In the genomic region with DNA sequence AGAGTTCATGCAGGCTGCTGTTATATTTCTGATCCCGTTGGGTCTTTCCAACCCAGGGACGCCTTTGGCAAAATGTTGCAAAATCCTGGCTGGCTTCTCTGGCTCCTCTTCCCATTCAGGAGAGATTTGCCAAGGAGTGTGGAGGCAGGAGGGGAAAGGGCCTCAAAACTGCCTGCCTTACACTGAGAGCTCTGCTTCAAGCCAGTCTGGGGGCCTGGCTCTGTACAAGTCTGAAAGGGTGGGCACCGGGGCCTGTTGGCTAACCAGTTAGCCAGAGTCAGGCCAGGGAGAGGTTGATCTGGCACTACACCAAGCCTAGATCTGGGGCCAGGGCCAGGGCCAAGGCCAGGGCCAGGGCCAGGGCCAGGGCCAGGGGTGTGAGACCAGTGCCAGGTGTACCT, we compare ENCODE assay signal across 8 mouse cellular contexts. TPM values are rescaled to one million over a fixed set of nuclear protein-coding genes. Genes with fewer than 3 reads are reported as not detected.
DNase-seq lines count a peak whose midpoint lies in the region; ATAC-seq lines count a peak whose summit lies in the region.

No protein-coding gene starts in this region.

- no peak overlapping the region for H3K4me3 ChIP-seq in forebrain, embryonic 15.5 days
- H3K4me3 ChIP-seq in forebrain, embryonic 16.5 days (replicated peaks; ENCODE audit: low read length) = no peak overlapping the region
- no peak overlapping the region for H3K4me3 ChIP-seq in brown adipose tissue, adult 24 weeks (ENCODE audit: insufficient read depth, low read depth, low read length)
- no peak overlapping the region for H3K4me3 ChIP-seq in heart, embryonic 10.5 days
- H3K4me3 ChIP-seq in forebrain, embryonic 14.5 days (ENCODE audit: low read depth, low read length) = no peak overlapping the region

- no peak overlapping the region for H3K4me2 ChIP-seq in forebrain, embryonic 15.5 days (replicated peaks)
- H3K4me2 ChIP-seq in forebrain, embryonic 16.5 days (ENCODE audit: low read length) = no peak overlapping the region
- no peak overlapping the region for H3K4me2 ChIP-seq in forebrain, embryonic 14.5 days (ENCODE audit: low read length)

- intact Hi-C loops in left cerebral cortex, postnatal 4 days (cut with DNase I) = no loop called here

- peaks cover 12% of the 10 kb centered on the region for H3K4me1 ChIP-seq in forebrain, embryonic 15.5 days
- H3K4me1 ChIP-seq in forebrain, embryonic 16.5 days (replicated peaks; ENCODE audit: control insufficient read depth, insufficient read depth, low read length) = peaks cover 8% of the 10 kb centered on the region
- H3K4me1 ChIP-seq in brown adipose tissue, adult 24 weeks (ENCODE audit: control insufficient read depth, insufficient read depth, insufficient read length, low read length) = peaks cover 51% of the 10 kb centered on the region
- H3K4me1 ChIP-seq in heart, embryonic 10.5 days = peaks cover 64% of the 10 kb centered on the region
- H3K4me1 ChIP-seq in forebrain, embryonic 14.5 days (ENCODE audit: control insufficient read depth, insufficient read depth, low read length) = peaks cover 4% of the 10 kb centered on the region

- 88% methylated on average over 3 of the region's 3 CpGs for WGBS in forebrain, embryonic 15.5 days
- WGBS in forebrain, embryonic 16.5 days = 79% methylated on average over 3 of the region's 3 CpGs
- WGBS in heart, embryonic 10.5 days = 86% methylated on average over 3 of the region's 3 CpGs
- 81% methylated on average over 3 of the region's 3 CpGs for WGBS in forebrain, embryonic 14.5 days

- DNase-seq in left cerebral cortex, postnatal 4 days = peak; percentile 81
- no peak for DNase-seq in left cerebral cortex, adult 11 months (ENCODE audit: low spot score)
- no peak for DNase-seq in heart, embryonic 10.5 days (ENCODE audit: low spot score)
- DNase-seq in embryo, embryonic 10 days (ENCODE audit: low spot score) = no peak
- no peak for DNase-seq in forebrain, embryonic 14.5 days (ENCODE audit: low spot score)

- H3K27ac ChIP-seq in forebrain, embryonic 15.5 days (replicated peaks) = peak overlapping the region; percentile 23; the same call in 1 of the 2 replicates
- H3K27ac ChIP-seq in forebrain, embryonic 16.5 days (ENCODE audit: low read length) = no peak overlapping the region
- H3K27ac ChIP-seq in brown adipose tissue, adult 24 weeks (replicated peaks; ENCODE audit: low read depth, low read length) = peak overlapping the region; percentile 80
- H3K27ac ChIP-seq in heart, embryonic 10.5 days = peak overlapping the region; percentile 42; the same call in 1 of the 2 replicates
- no peak overlapping the region for H3K27ac ChIP-seq in forebrain, embryonic 14.5 days (ENCODE audit: low read depth, low read length)

- H3K27me3 ChIP-seq in forebrain, embryonic 15.5 days = no peaks in the 10 kb centered on the region
- H3K27me3 ChIP-seq in forebrain, embryonic 16.5 days (replicated peaks; ENCODE audit: control insufficient read depth, insufficient read depth, low read length) = no peaks in the 10 kb centered on the region
- no peaks in the 10 kb centered on the region for H3K27me3 ChIP-seq in heart, embryonic 10.5 days (ENCODE audit: insufficient read depth, poor library complexity, severe bottlenecking)
- H3K27me3 ChIP-seq in forebrain, embryonic 14.5 days (replicated peaks; ENCODE audit: control insufficient read depth, insufficient read depth, low read length) = no peaks in the 10 kb centered on the region

- H3K9ac ChIP-seq in forebrain, embryonic 15.5 days (replicated peaks) = no peak overlapping the region
- H3K9ac ChIP-seq in forebrain, embryonic 16.5 days (replicated peaks; ENCODE audit: low read depth, low read length) = no peak overlapping the region
- no peak overlapping the region for H3K9ac ChIP-seq in forebrain, embryonic 14.5 days (ENCODE audit: low read length)

- H3K9me3 ChIP-seq in forebrain, embryonic 15.5 days = no peaks in the 10 kb centered on the region
- H3K9me3 ChIP-seq in forebrain, embryonic 16.5 days (ENCODE audit: control insufficient read depth, low read length) = no peaks in the 10 kb centered on the region
- no peaks in the 10 kb centered on the region for H3K9me3 ChIP-seq in heart, embryonic 10.5 days
- H3K9me3 ChIP-seq in forebrain, embryonic 14.5 days (replicated peaks; ENCODE audit: control insufficient read depth, low read length) = no peaks in the 10 kb centered on the region

- no peaks in the 10 kb centered on the region for H3K36me3 ChIP-seq in forebrain, embryonic 15.5 days
- H3K36me3 ChIP-seq in forebrain, embryonic 16.5 days (ENCODE audit: control insufficient read depth, insufficient read depth) = no peaks in the 10 kb centered on the region
- 0 out of 2 replicates have a peak, but pooled peaks cover under 1% of the 10 kb centered on the region for H3K36me3 ChIP-seq in heart, embryonic 10.5 days
- H3K36me3 ChIP-seq in forebrain, embryonic 14.5 days (ENCODE audit: control insufficient read depth, insufficient read depth, low read length) = no peaks in the 10 kb centered on the region

- ATAC-seq in forebrain, embryonic 15.5 days (replicated peaks) = no peak
- ATAC-seq in forebrain, embryonic 16.5 days = no peak
- ATAC-seq in forebrain, embryonic 14.5 days = no peak

RNA-seq across cellular contexts. Expression of a gene that starts 3.8 kb away (rescaled TPM):
- polyA plus RNA-seq in forebrain, embryonic 15.5 days (2015; fragmentation: Nextera tagmentation; extraction: Ambion mirVana) = 69.1 and 70.7 TPM in 2 replicates
- polyA plus RNA-seq in forebrain, embryonic 16.5 days (2015; fragmentation: Nextera tagmentation; extraction: Ambion mirVana) = 58.2 and 70.7 TPM in 2 replicates
- total RNA-seq in left cerebral cortex, postnatal 4 days (2021) = 10 to 100 TPM; 44.6 to 49.3 TPM
- 29.2 and 73.9 TPM in 2 replicates for polyA plus RNA-seq in brown adipose tissue, adult 24 weeks (2012; ENCODE audit: insufficient read depth, insufficient read length, missing spikeins)
- 68.1 and 73.7 TPM in 2 replicates for polyA plus RNA-seq in heart, embryonic 10.5 days (2016; fragmentation: Nextera tagmentation; extraction: Ambion mirVana)
- 49.1 and 52.9 TPM in 2 replicates for polyA plus RNA-seq in forebrain, embryonic 14.5 days (2014; fragmentation: Nextera tagmentation; extraction: Ambion mirVana)

RNA-seq across cellular contexts. Expression of a gene that starts 38.7 kb away (rescaled TPM):
- polyA plus RNA-seq in forebrain, embryonic 15.5 days (2015; fragmentation: Nextera tagmentation; extraction: Ambion mirVana) = 58.5 and 59.5 TPM in 2 replicates
- 57.3 and 60.4 TPM in 2 replicates for polyA plus RNA-seq in forebrain, embryonic 16.5 days (2015; fragmentation: Nextera tagmentation; extraction: Ambion mirVana)
- 10 to 100 TPM; 26.2 to 35.6 TPM for total RNA-seq in left cerebral cortex, postnatal 4 days (2021)
- polyA plus RNA-seq in brown adipose tissue, adult 24 weeks (2012; ENCODE audit: insufficient read depth, insufficient read length, missing spikeins) = 7.8 and 12.6 TPM in 2 replicates
- 98.6 and 126 TPM in 2 replicates for polyA plus RNA-seq in heart, embryonic 10.5 days (2016; fragmentation: Nextera tagmentation; extraction: Ambion mirVana)
- 65.5 and 65.8 TPM in 2 replicates for polyA plus RNA-seq in forebrain, embryonic 14.5 days (2014; fragmentation: Nextera tagmentation; extraction: Ambion mirVana)

RNA-seq across cellular contexts. Expression of a gene that starts 39.0 kb away (rescaled TPM):
- polyA plus RNA-seq in forebrain, embryonic 15.5 days (2015; fragmentation: Nextera tagmentation; extraction: Ambion mirVana) = 7.8 and 8.5 TPM in 2 replicates
- 6.6 and 8.8 TPM in 2 replicates for polyA plus RNA-seq in forebrain, embryonic 16.5 days (2015; fragmentation: Nextera tagmentation; extraction: Ambion mirVana)
- 10 to 100 TPM; 10.1 to 11.5 TPM for total RNA-seq in left cerebral cortex, postnatal 4 days (2021)
- polyA plus RNA-seq in brown adipose tissue, adult 24 weeks (2012; ENCODE audit: insufficient read depth, insufficient read length, missing spikeins) = 6.0 and 7.2 TPM in 2 replicates
- 14.6 and 15.2 TPM in 2 replicates for polyA plus RNA-seq in heart, embryonic 10.5 days (2016; fragmentation: Nextera tagmentation; extraction: Ambion mirVana)
- polyA plus RNA-seq in forebrain, embryonic 14.5 days (2014; fragmentation: Nextera tagmentation; extraction: Ambion mirVana) = 8.4 and 8.8 TPM in 2 replicates

Comparison
In these comparisons a context has a peak if more than half of its experiments do, and no peak if none do; other contexts are left out.
1. H3K27ac ChIP-seq: peak in forebrain, embryonic 15.5 days (single experiment), brown adipose tissue, adult 24 weeks (single experiment) and heart, embryonic 10.5 days (single experiment); none in forebrain, embryonic 16.5 days (single experiment) and forebrain, embryonic 14.5 days (single experiment).